Mouse (Mus musculus): ENCODE data around the gene Rufy2.

DNA sequence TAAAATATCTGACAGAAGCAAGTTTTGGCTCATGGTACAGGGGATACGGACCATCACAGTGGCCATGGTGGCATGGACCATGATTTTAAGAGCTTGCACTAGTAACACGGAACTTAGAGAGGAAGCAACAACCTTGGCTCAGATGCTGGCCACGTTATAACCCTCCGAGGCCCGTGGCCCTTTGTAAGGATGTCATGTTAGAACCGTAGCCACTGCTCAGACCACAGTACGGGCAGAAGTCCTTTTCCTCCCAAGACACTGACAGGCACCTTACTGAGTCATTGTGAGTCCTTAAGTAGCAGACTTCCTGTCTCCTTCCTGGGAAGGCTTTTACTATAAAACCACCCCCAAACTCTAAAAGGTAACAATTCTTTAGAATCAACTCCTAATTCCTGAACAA is 71.2 kb downstream of the Rufy2 start:
- TF ChIP-seq POLR2A (IDR thresholded peaks at IDR 0.05; ENCODE audit: insufficient read depth, low read depth, low read length) (no peak), CTCF (IDR thresholded peaks at IDR 0.05; ENCODE audit: insufficient read depth, low read depth, low read length) (no peak)

All from olfactory bulb, adult 2 months (tissue).